Mouse (Mus musculus) C2C12 (cell line): ENCODE measurements around the gene Mapk1ip1. TPM values are rescaled to one million over a fixed set of nuclear protein-coding genes. Genes with fewer than 3 reads are reported as not detected.

Source experiments
- H3K27me3 ChIP-seq: one replicate; pipeline ENCODE4 v1.6.1; 2011; ENCODE audit not compliant: control insufficient read depth, insufficient read depth, insufficient read length
- H3K36me3 ChIP-seq: one replicate; pipeline ENCODE4 v1.6.1; 2011; ENCODE audit not compliant: control insufficient read depth, insufficient read depth
- H3K4me3 ChIP-seq: one replicate; pipeline ENCODE4 v1.5.1; 2011; ENCODE audit warnings: mild to moderate bottlenecking, control low read depth; ENCODE audit not compliant: poor library complexity, insufficient read depth, severe bottlenecking
- H3K79me2 ChIP-seq: one replicate; pipeline ENCODE4 v1.6.1; 2011; ENCODE audit not compliant: control insufficient read depth, insufficient read depth
- H3K79me3 ChIP-seq: one replicate; pipeline ENCODE4 v1.6.1; 2011; ENCODE audit warnings: low read depth, control low read depth
- H3ac ChIP-seq: one replicate; pipeline ENCODE3; 2011; ENCODE audit warnings: low read depth; ENCODE audit not compliant: control insufficient read depth, insufficient read length
- CEBPB ChIP-seq: IDR thresholded peaks from one replicate; pipeline ENCODE4 v1.6.1; 2011; ENCODE audit warnings: low read depth, mild to moderate bottlenecking, control low read depth, moderate library complexity
- CTCF ChIP-seq: IDR thresholded peaks from one replicate; pipeline ENCODE4 v1.5.1; 2011; ENCODE audit not compliant: control insufficient read depth, insufficient read depth, insufficient read length
- FOSL1 ChIP-seq: IDR thresholded peaks from one replicate; pipeline ENCODE4 v1.8.0; 2011; ENCODE audit warnings: mild to moderate bottlenecking, low read length; ENCODE audit not compliant: poor library complexity, insufficient read depth, severe bottlenecking
- MAX ChIP-seq: IDR thresholded peaks from one replicate; pipeline ENCODE4 v1.6.1; 2011; ENCODE audit warnings: mild to moderate bottlenecking, control low read depth
- MYOD1 ChIP-seq: IDR thresholded peaks from one replicate; pipeline ENCODE4 v1.6.1; 2011; ENCODE audit warnings: low read depth; ENCODE audit not compliant: control insufficient read depth, insufficient read length
- MYOG ChIP-seq: IDR thresholded peaks from one replicate; pipeline ENCODE4 v1.6.1; 2011; ENCODE audit not compliant: control insufficient read depth, insufficient read length; ENCODE audit errors: extremely low read depth
- USF1 ChIP-seq: IDR thresholded peaks from one replicate; pipeline ENCODE4 v1.6.1; 2011; ENCODE audit warnings: low read depth, mild to moderate bottlenecking, control low read depth, moderate library complexity
- polyA plus RNA-seq: library from polyadenylated mRNA; unstranded; fragments of >200 nt; fragmentation: generic; extraction: Trizol; gene quantifications from one replicate; pipeline ENCODE4 v1.2.1, GENCODE M21; 2012; ENCODE audit warnings: missing spikeins

Mapk1ip1 gene
- polyA plus RNA-seq, 1 experiment: 3.2 TPM

DNA sequence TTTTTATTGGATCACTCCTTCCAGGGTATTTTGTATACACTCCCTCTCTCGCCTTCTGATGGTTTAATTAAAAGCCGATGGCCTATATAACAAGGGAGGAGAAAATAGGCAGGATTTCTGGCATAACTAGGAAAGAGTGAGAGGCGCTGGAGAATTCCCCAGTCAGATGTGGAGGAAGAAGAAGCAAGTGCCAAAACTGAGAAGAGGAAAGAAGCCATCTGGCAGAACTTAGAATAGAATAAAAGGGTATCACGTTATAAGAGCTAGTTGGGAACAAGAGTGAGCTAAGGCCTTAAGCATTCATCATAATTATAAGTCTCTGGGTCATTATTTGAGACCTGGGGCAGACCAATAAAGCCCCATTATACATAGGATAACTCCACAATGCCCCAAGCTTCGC lies 58.0 kb downstream of the Mapk1ip1 start:
- H3K27me3 ChIP-seq: no peaks in the 10 kb centered on the region
- no peak overlapping the region for H3K4me3 ChIP-seq
- H3K79me2 ChIP-seq: no peaks in the 10 kb centered on the region
- no peaks in the 10 kb centered on the region for H3K36me3 ChIP-seq
- H3ac ChIP-seq: no peak overlapping the region
- TF ChIP-seq CTCF (no peak), CEBPB (no peak), USF1 (no peak), MYOD1 (no peak), FOSL1 (no peak), MYOG (no peak), MAX (no peak)
- H3K79me3 ChIP-seq: no peaks in the 10 kb centered on the region

Other genes starting within 250 kb of the Mapk1ip1 start
- 34.1 TPM for gene Ppp2r2d, start 194 bp downstream of the Mapk1ip1 start, polyA plus RNA-seq
- 7.1 TPM for gene Bnip3, start 63.2 kb upstream of the Mapk1ip1 start, polyA plus RNA-seq
- not detected for gene Jakmip3, start 94.5 kb upstream of the Mapk1ip1 start, polyA plus RNA-seq
- not detected for gene Dpysl4, start 239.7 kb upstream of the Mapk1ip1 start, polyA plus RNA-seq